In the genomic region with DNA sequence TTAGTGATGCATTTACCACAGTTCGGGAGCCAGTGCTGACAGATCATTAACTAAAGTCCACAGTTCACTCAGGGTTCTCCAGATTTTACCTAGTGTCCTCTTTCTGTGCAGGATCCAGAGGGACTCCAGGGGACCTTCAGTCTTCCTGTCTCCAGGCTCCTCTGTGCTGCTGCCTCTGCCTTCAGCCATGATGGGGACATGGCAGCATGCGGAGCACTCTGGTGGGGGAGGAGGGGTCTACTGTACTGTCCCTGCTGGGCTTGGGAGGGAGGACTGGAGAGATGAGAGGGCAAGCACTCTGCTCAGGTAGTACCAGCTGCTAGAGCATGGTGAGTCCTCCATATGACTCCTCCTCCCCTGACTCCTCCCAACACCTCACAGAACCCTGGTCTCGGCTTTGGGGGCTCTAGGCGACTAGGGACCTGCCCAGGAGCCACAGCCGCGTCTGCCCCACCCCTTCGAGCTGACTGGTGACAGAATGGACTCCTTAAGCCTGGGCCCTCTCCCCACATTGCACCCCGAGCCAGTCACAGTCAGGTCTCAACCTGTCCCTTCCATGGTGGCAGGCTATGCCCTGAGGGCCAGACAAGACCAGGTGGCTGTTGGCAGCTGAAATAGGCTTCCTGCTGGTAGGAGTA, we compare ENCODE assay signal across 10 mouse cellular contexts. TPM values are rescaled to one million over a fixed set of nuclear protein-coding genes. Genes with fewer than 3 reads are reported as not detected.
DNase-seq lines count a peak whose midpoint lies in the region; ATAC-seq and TF ChIP-seq lines count a peak whose summit lies in the region.
"Had no signal": no experiment of that assay in that cellular context is flagged by ENCODE, and none has a peak within 500 bp of the region (broad histone marks: within the 10 kb centered on the region; RNA-seq: fewer than 3 reads in every experiment).

No protein-coding gene starts in this region.

- no peak for TF ChIP-seq POLR2A in cortical plate, adult 2 months (IDR thresholded peaks at IDR 0.05; ENCODE audit: extremely low read depth, insufficient read depth, low read length)

- no peak for TF ChIP-seq CTCF in cortical plate, adult 2 months (IDR thresholded peaks at IDR 0.05; ENCODE audit: extremely low read depth, insufficient read depth, low read length)

- peak overlapping the region; percentile 37 for H3K4me2 ChIP-seq in liver, embryonic 12.5 days
- H3K4me2 ChIP-seq: midbrain, embryonic 15.5 days had no signal

- peaks cover 80% of the 10 kb centered on the region for H3K4me1 ChIP-seq in heart, embryonic 10.5 days
- H3K4me1 ChIP-seq in cortical plate, adult 2 months (ENCODE audit: control insufficient read depth, insufficient read depth, low read length): peaks cover 16% of the 10 kb centered on the region
- H3K4me1 ChIP-seq in liver, embryonic 12.5 days: peaks cover 83% of the 10 kb centered on the region

- no peaks in the 10 kb centered on the region for H3K36me3 ChIP-seq in heart, embryonic 10.5 days
- H3K36me3 ChIP-seq in liver, embryonic 12.5 days: no peaks in the 10 kb centered on the region
- H3K36me3 ChIP-seq: midbrain, embryonic 15.5 days had no signal

- DNase-seq in heart, embryonic 10.5 days (ENCODE audit: low spot score): no peak
- no peak for DNase-seq in heart, adult 11 months
- DNase-seq in kidney, adult 18-20 months: peak; percentile 74
- no peak for DNase-seq in thymus, postnatal 10 days (ENCODE audit: low spot score in 2 of 2)
- DNase-seq in adrenal gland, postnatal 14 days: no peak
- no peak for DNase-seq in ovary, postnatal 10 days (ENCODE audit: low spot score)
- DNase-seq: embryo, embryonic 11 days had no signal

- H3K9ac ChIP-seq in liver, embryonic 12.5 days: no peak overlapping the region
- H3K9ac ChIP-seq: midbrain, embryonic 15.5 days had no signal

- no peak for ATAC-seq in liver, embryonic 12.5 days
- ATAC-seq: midbrain, embryonic 15.5 days had no signal

- no peak overlapping the region for H3K4me3 ChIP-seq in heart, embryonic 10.5 days
- H3K4me3 ChIP-seq in cortical plate, adult 2 months (ENCODE audit: insufficient read depth, low read length): no peak overlapping the region; the same call in 1 of the 2 replicates
- no peak overlapping the region for H3K4me3 ChIP-seq in liver, embryonic 12.5 days
- H3K4me3 ChIP-seq: midbrain, embryonic 15.5 days had no signal

- peaks cover 58% of the 10 kb centered on the region for H3K27me3 ChIP-seq in heart, embryonic 10.5 days (ENCODE audit: insufficient read depth, poor library complexity, severe bottlenecking)
- peaks cover 71% of the 10 kb centered on the region for H3K27me3 ChIP-seq in liver, embryonic 12.5 days (replicated peaks)

- 46% methylated on average over 8 of the region's 8 CpGs for WGBS in heart, embryonic 10.5 days
- WGBS in liver, embryonic 12.5 days (ENCODE audit: insufficient replicate concordance): 52% methylated on average over 8 of the region's 8 CpGs

- no peaks in the 10 kb centered on the region for H3K9me3 ChIP-seq in heart, embryonic 10.5 days
- H3K9me3 ChIP-seq in liver, embryonic 12.5 days (replicated peaks): no peaks in the 10 kb centered on the region
- H3K9me3 ChIP-seq: midbrain, embryonic 15.5 days had no signal

- 0 out of 2 replicates have a peak overlapping the region, but pooled peaks have one; percentile 9 for H3K27ac ChIP-seq in heart, embryonic 10.5 days
- peak overlapping the region; percentile 92 for H3K27ac ChIP-seq in cortical plate, adult 2 months (ENCODE audit: insufficient read depth, low read length)
- H3K27ac ChIP-seq in liver, embryonic 12.5 days: peak overlapping the region; percentile 69
- H3K27ac ChIP-seq: midbrain, embryonic 15.5 days had no signal

RNA-seq across cellular contexts. Expression of a gene that starts 3.4 kb away (rescaled TPM):
- 11.6 and 13.1 TPM in 2 replicates for polyA plus RNA-seq in heart, embryonic 10.5 days (2016; fragmentation: Nextera tagmentation; extraction: Ambion mirVana)
- 234 and 253 TPM in 2 replicates for polyA plus RNA-seq in cortical plate, adult 2 months (2012; rRNA removed)
- 6.2 and 7.0 TPM in 2 replicates for polyA plus RNA-seq in liver, embryonic 12.5 days (2016; fragmentation: Nextera tagmentation; extraction: Ambion mirVana)
- total RNA-seq in adrenal gland, postnatal 14 days (2021): 20.8 TPM in 2 replicates

RNA-seq across cellular contexts. Expression of a gene that starts 26.0 kb away (rescaled TPM):
- 86.7 and 96.6 TPM in 2 replicates for polyA plus RNA-seq in heart, embryonic 10.5 days (2016; fragmentation: Nextera tagmentation; extraction: Ambion mirVana)
- 44.2 and 48.1 TPM in 2 replicates for polyA plus RNA-seq in cortical plate, adult 2 months (2012; rRNA removed)
- 45.9 and 48.6 TPM in 2 replicates for polyA plus RNA-seq in liver, embryonic 12.5 days (2016; fragmentation: Nextera tagmentation; extraction: Ambion mirVana)
- 31.0 and 37.3 TPM in 2 replicates for total RNA-seq in adrenal gland, postnatal 14 days (2021)

Comparison
In these comparisons a context has a peak if more than half of its experiments do, and no peak if none do; other contexts are left out.
1. H3K27ac ChIP-seq: peak in every context shown above with its lines; median percentile 92 in cortical plate, adult 2 months; 69 in liver, embryonic 12.5 days; 9 in heart, embryonic 10.5 days.
2. RNA of a gene that starts 3.4 kb away (polyA plus RNA-seq): 234 to 253 TPM in cortical plate, adult 2 months; 11.6 to 13.1 TPM in heart, embryonic 10.5 days and 6.2 to 7.0 TPM in liver, embryonic 12.5 days; every median in the first group is over 10 times any median in the second.